Mouse (Mus musculus): ENCODE measurements around the gene Slc37a1.

GRCm38 (mm10) chr17:31266321-31266950, 20.2 kb upstream of the Slc37a1 start:
- TF ChIP-seq CTCF (conservative IDR thresholded peaks at IDR 0.05; ENCODE audit: low read length), result no peak
- TF ChIP-seq POU5F1 (IDR thresholded peaks at IDR 0.05; ENCODE audit: borderline replicate concordance, low read length), result no peak
- no peak for TF ChIP-seq NANOG (IDR thresholded peaks at IDR 0.05; ENCODE audit: borderline replicate concordance, low read length)
